Mouse (Mus musculus) neutrophil, adult 5-6 weeks (primary cell): ENCODE measurements around the gene Smad5. TPM values are rescaled to one million over a fixed set of nuclear protein-coding genes. Genes with fewer than 3 reads are reported as not detected.

Source experiments
- ATAC-seq: fragments of 151-379, 151-347 bp; 2 replicates; pipeline ENCODE4 v1.8.0; 2017; ENCODE audit warnings: mild to moderate bottlenecking, moderate TSS enrichment; ENCODE audit not compliant: insufficient number of reproducible peaks, poor library complexity, low FRiP score, severe bottlenecking; ENCODE audit errors: extremely low read depth
- total RNA-seq: library from RNA; stranded (forward); fragments of 200-1000 nt; gene quantifications from 2 replicates; pipeline ENCODE4 v1.2.3, GENCODE M21; 2017

Smad5 gene
- 15.3 and 21.6 TPM in 2 replicates for total RNA-seq

- ATAC-seq = peak; percentile 24
Measured at GRCm38 (mm10) chr13:56702469-56703221, at the start of gene Smad5. Gene Smad5, plus strand, starts transcription at chr13:56703010.

GRCm38 (mm10) chr13:56654176-56654575 is 48.6 kb upstream of the Smad5 start:
- ATAC-seq = no peak

GRCm38 (mm10) chr13:56657946-56658512 is 44.8 kb upstream of the Smad5 start:
- peak; percentile 60 for ATAC-seq

GRCm38 (mm10) chr13:56658931-56659330 is 43.9 kb upstream of the Smad5 start:
- ATAC-seq = no peak

GRCm38 (mm10) chr13:56661914-56662621 is 40.7 kb upstream of the Smad5 start:
- no peak for ATAC-seq

- ATAC-seq = no peak
Measured at GRCm38 (mm10) chr13:56664256-56665170, 38.3 kb upstream of the Smad5 start.

- ATAC-seq = 0 out of 2 replicates have a peak, but pooled peaks have one; percentile 16
Measured at GRCm38 (mm10) chr13:56671206-56671605, 31.6 kb upstream of the Smad5 start.

GRCm38 (mm10) chr13:56677731-56678130 is 25.1 kb upstream of the Smad5 start:
- ATAC-seq = no peak

GRCm38 (mm10) chr13:56678188-56678787 is 24.5 kb upstream of the Smad5 start:
- ATAC-seq = no peak

GRCm38 (mm10) chr13:56678826-56679504 is 23.8 kb upstream of the Smad5 start:
- no peak for ATAC-seq

- ATAC-seq = no peak
Measured at GRCm38 (mm10) chr13:56681924-56682323, 20.9 kb upstream of the Smad5 start.

GRCm38 (mm10) chr13:56682326-56682725 is 20.5 kb upstream of the Smad5 start:
- no peak for ATAC-seq

- ATAC-seq = no peak
Measured at GRCm38 (mm10) chr13:56683306-56683705, 19.5 kb upstream of the Smad5 start.

- ATAC-seq = no peak
Measured at GRCm38 (mm10) chr13:56692011-56692410, 10.8 kb upstream of the Smad5 start.

- ATAC-seq = no peak
Measured at GRCm38 (mm10) chr13:56692644-56693043, 10.2 kb upstream of the Smad5 start.

- ATAC-seq = no peak
Measured at GRCm38 (mm10) chr13:56695701-56696100, 7.1 kb upstream of the Smad5 start.

- ATAC-seq = no peak
Measured at GRCm38 (mm10) chr13:56696699-56697098, 6.1 kb upstream of the Smad5 start.

- no peak for ATAC-seq
Measured at GRCm38 (mm10) chr13:56697171-56697570, 5.6 kb upstream of the Smad5 start.
